Mouse (Mus musculus): Measurements from ENCODE around the gene Sly.
"Not testable (repeated sequence)": the region's sequence is repeated elsewhere in the genome, so short reads cannot be mapped to it uniquely, and the experiment has no call there.

The Sly gene

GRCm38 (mm10) chrY:57186888-57187287 is at the start of gene Sly:
TSS of gene Sly (plus strand) at chrY:57187188.
- DNase-seq: not testable (repeated sequence)
